Mouse (Mus musculus) left cerebral cortex, adult 18-20 months (tissue): Measurements from ENCODE around the gene Efhb. TPM values are rescaled to one million over a fixed set of nuclear protein-coding genes. Genes with fewer than 3 reads are reported as not detected.

Source experiments
- DNase-seq, 2 experiments: peaks; one replicate each; pipeline ENCODE4 v3.0.0; 2021 to 2022; ENCODE audit warnings: low spot score in 2 of 2, mixed read lengths in 1 of 2
- long read RNA-seq, 2 experiments: library from polyadenylated mRNA; stranded (forward); transcript quantifications; one replicate each; pipeline ENCODE4 v2.0.0; 2021
- total RNA-seq, 2 experiments: library from RNA; stranded (reverse); gene quantifications; 2 replicates each; pipeline ENCODE4 v1.2.3; 2021

The Efhb gene
- not detected for total RNA-seq
- long read RNA-seq, experiment 1: 0 reads
- long read RNA-seq, experiment 2: 0 reads

DNA sequence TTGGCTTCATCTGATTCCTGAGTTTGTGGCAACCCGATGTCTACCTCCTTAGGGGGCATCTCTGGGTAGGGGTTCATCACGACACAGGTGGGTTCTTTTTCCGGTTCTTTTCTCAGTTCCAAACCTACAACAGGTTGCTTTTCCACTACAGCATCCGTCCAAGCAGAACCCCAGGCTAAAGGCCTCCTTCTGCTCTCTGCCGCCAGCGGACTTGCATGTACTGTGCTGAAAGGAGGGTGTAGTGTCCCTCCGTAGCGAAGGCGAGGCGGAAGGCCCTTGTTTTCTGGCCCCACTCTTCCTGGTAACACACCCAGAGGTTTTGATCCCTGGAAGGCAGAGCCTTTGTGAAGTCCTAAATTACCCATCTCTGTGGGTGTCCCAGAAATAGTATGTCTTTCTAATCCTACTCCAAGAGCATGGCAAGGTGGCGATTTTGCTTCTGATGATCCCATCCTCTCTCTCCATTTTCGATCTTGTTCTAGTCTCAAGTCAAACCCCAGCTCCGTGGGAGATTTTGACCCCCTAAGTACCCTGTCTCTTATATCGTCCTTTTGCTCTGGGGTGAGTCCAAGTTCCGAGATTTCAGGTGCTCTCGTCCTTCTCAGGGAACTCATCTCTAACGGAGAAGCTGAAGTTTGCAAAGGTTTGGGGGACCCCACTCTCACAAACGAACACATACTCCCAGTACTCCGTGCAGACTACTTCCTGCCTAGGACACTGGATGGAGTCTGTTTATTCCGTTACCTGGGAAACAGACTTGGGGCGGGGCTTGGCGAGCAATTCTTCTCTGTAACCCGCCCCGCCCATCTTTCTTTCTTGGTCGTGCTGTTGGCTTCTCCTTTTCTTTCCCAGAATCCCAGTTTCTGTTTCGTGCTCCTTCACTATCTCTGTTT lies at the start of gene Efhb:
Gene Efhb, minus strand, starts transcription at position 719 of the 893 bp plus-strand sequence.
- DNase-seq: peak; percentile 46 to 56

DNA sequence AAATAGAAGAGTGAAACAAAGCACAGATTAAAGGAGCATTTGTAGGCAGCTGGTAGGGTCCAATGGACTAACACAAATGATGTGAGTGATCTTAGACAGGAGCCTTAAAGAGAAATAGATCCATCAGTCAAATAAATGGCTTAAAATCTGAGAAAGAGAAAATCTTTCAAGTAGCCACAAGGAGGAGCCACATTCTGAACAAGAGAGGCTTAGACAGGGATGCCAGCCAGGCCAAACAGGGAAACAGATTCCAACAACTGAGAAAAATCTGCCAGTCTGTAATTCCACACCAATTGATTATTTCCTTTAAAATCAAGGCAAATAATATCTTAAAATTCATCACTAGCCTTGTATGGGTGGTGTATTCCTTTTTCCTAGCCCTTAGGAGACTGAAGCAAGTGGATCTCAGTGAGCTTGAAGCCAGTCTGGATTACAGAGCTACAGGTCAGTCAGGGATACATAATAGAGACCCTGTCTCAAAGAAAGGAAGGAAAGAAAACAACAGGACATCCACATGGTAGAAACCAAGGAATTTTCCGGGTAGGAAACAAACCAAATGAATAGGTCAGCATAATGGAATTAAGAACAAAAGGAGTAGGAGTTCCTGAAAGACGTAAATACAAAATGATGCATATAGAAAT lies 49.3 kb upstream of the Efhb start:
- peak in 1 of 2 experiments; percentile 3 for DNase-seq

DNA sequence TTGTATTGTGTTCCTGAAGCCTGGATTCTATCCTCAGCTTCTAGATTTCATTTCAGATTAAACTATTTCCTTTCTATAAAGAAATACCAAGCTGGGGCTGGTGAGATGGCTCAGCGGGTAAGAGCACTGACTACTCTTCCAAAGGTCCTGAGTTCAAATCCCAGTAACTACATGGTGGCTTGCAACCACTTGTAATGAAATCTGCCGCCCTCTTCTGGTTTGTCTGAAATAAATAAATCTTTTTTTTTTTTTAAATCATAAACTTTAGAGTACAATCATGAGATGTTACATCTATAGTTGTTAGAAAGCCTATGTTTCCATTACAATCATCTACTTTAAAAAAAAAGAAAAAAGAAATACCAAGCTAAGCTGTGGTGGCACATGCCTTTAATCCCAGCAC lies 39.8 kb upstream of the Efhb start:
- no peak for DNase-seq

DNA sequence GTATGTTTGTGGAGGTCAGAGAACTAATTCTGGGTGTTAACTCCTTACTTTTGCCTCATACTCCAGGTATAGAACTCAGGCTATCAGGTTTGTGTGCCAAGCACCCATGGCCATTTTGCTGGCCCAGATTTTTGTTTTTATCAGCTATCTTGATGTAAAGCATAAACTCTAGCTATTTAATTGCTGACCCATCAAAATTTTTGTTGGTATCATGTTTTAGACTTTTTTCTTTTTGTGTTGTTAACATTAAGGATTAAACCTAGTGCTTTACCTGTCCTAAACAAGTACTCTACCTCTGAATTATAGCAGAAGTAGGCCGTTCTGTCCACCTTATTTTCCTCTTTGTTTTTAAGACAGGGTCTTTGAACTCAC lies 25.9 kb upstream of the Efhb start:
- DNase-seq: no peak

DNA sequence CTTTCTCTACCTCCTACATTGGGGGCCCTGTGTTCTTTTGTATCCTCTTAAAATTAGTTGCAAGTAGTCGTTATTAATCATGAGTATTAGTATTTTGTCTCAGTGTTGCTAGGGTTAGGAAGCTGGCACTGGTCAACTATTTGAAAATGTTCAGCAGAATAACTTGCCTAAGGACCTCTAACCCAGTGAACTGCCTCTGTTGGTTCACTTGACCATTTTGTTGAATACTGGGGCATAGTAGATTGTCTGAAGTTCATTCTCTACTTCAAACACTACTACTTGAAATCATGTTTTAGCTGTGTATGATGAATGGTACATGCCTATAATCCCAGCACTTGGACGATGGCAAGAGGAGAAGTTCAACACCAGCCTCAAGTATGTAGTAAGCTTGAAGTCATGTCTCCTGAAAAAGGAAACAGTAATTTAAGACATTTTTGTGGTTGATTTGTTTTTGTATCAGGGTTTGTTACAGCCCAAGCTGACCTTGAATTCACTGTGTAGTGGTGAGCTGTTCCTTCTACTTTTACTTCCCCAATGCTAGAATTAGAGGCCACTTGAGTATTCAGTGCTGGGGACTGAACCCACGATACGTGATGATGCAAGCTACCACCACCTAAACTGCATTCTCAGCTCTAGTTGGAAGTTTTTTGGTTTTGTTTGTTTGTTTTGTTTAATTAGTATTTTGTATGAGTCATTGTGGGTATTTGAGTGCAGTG lies 25.3 kb upstream of the Efhb start:
- DNase-seq: no peak

DNA sequence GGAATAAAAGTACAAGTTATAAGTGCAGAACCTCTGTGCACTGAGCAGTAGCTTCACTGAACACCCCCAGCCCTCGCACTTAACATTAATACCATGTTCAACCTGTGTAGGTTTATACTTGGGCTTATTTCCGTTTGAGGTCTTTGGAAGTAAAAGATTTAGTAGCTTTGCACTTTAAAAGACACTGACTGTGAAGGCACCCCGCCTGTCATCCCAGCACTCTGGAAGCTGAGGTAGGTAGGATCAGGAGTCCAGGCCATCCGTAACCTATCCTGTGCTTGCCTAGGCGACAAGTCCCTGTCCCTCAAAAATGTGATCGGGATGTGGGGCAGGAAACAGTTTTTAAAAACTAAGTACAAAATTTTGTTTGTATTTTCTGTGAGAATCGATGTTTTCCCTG lies 17.3 kb upstream of the Efhb start:
- no peak for DNase-seq

DNA sequence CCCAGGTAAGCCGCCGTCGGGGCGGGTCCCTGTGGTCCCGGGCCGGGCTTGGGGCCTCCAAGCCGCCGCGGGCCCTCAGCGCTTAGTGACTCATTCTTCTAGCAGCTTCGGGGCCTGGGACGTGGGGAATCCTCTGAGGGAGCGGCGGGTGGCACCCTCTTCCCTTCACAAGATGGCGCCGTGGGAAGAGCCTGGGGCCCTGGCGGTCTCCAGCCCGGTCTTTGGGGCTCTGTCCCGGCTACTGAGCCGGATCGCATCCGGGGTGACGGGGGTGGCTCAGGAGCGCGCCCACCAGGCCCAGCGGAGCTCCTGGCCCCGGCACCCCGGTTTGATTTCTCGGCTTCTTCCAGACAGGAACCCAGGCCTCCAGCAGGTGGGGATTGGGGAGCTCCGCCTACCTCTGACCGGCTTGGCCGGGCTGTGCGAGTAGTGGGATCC lies 16.5 kb upstream of the Efhb start:
- peak; percentile 48 to 58 for DNase-seq

DNA sequence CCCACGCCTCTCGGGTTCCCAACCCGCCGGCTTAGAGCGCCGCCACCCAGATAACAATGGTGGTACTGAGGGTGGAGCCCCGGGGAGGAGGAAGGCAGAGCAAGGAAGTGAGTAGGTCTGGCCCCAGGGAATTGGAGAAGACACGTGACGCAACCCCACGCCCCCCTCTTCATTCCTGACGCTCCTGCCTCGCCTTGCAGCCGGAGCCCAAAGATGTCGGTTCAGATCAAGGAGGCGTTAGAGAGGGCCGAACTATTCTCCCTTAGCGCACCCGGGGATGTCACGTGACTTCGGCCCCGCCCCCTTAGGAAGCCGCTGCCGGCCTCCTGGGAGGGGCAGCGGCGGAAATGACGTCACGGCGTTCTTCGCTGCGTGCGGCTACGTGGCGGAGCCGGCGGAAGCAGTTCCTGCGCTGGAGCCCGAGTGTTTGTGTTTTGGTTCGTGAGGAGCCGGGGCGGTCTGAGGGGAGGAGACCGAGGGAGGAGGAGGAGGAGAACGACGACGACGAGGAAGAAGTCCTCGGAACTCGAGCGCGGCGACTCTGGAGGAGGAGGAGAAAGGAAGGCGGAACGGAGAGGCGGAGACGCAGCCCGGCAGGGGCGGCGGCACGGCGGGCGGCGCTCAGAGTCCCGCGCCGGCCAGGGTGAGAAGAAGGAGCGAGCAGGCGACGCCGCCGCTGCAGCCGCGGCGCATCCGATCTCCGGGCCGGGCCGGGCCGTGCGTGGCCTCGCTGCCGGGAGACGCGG lies 15.9 kb upstream of the Efhb start, which contains the start of gene Rab5a:
Gene Rab5a, plus strand, starts transcription at position 377 of the 746 bp plus-strand sequence.
- peak; percentile 100 for DNase-seq

DNA sequence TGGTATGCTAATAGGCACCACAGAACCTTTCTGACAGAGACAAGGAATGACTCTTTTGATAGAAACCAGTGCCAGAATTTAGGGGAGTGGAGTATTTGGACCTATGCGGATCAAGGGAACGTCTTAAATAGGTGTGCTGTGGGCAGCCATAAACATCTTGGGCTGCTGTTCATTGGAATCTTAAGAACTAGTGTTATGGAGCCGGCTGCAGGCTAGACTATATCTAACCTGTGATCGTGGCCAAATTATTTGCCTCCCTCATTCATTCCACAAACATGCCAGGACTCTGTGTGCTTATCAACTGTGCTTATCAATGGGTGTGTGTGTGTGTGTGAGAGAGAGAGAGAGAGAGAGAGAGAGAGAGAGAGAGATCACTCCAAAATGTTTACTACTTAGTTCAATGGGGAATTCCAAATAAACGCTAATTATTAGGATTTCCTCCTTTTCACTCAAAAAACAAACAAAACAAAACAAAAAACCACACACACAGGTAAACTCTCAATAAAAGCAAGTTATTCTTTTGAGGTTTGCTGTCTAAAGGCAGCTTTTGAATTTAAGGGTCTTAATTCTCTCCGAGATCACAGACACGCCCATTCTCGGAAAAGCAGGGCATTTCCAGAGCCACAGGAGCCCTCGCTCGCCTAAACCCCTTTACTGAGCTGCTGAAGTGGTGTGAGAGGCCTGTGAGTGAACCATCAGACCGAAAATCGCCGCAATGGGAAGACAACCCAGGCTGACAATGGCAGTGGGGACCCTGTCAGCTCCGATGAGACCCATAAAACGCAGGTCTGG lies 15.1 kb upstream of the Efhb start:
- DNase-seq: no peak

DNA sequence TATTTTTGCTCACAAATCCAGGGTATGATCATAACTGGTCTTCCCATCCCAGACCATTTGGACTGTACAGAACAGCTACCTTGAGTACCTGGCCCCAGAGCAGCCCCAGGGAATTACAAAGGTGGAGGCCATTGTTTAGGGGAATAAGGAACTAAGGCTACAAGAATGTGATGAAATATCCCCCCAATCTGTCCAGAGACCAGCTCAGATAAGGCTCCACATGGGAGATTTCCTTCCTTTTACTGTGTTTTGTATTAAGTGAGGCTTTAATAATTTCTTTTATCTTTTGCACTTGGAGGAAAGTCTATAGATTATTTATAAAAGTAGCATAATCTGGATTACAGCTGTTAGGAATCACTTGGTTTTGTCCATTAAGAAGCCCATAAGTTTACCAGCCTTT lies 5.6 kb upstream of the Efhb start:
- DNase-seq: no peak

DNA sequence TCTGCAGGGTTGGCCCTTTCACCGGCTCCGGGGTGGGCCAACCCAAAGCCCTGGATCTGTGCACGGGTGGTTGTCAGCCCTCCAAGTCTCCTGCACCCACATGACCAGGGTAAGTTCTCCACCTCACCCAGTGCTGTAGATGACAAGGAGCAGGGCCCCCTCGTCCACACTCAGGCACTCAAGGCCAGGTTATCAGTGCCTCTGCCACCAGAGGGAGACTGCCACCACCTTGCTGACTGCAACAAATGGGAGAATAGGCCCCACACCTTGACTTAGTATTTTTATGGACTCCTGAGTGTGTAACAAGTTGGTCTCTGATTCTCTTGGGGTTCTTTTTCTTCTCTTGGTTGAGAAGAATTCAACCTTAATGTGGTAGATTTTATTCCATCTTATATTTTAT lies 2.4 kb upstream of the Efhb start:
- DNase-seq: no peak

DNA sequence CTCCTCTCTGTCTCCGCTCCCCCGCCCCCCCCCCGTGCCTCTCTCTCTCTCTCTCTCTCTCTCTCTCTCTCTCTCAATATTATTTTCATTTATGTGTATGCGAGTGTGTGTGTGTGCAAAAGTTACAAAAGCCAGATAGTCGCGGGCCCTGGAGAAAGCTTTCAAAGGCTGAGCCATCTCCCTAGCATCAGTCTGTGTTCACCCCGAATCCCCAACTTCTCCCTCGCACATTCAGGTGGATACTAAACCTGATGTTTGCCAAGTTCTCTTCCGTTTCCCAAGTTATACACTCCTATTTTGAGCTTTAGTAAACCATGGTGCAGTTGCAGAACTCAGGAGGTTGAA lies 347 bp upstream of the Efhb start:
- DNase-seq: no peak

DNA sequence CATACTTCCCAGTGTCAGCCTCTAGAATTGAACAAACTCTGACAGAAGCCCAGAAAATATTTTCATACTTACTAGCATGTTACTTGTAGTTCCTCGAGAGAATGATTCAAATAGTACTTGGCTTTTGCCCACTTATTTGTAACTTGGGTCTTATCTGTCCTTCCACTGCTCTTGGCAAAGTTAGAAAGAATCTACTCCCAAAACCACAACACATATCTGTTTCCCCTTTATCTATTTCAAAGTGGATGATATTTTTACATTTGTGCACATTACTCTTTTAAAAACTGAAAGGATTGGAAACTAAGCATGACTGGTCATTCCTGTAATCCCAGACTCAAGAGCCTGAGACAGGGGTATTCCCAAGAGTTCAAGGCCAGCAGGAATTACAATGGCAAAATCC lies 6.4 kb downstream of the Efhb start:
- no peak for DNase-seq

DNA sequence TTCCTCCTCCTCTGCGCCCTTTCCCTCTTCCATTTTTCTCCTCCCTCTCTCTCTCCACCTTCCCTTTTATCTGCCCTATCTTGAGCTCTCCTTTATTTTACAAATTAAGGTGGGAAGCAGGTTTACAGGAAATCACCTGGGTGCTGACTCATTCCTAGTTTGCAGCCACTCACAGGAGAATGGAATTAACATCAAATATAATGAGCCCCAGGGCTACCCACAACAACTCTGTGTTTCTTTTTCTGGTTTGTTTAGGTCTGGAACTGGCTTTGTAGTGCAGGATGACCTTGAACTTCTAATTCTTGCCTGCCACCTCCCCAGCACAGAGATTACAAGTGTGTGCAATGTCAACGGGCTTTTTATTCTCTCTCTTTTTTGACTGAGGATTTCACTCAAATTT lies 7.0 kb downstream of the Efhb start:
- no peak for DNase-seq

DNA sequence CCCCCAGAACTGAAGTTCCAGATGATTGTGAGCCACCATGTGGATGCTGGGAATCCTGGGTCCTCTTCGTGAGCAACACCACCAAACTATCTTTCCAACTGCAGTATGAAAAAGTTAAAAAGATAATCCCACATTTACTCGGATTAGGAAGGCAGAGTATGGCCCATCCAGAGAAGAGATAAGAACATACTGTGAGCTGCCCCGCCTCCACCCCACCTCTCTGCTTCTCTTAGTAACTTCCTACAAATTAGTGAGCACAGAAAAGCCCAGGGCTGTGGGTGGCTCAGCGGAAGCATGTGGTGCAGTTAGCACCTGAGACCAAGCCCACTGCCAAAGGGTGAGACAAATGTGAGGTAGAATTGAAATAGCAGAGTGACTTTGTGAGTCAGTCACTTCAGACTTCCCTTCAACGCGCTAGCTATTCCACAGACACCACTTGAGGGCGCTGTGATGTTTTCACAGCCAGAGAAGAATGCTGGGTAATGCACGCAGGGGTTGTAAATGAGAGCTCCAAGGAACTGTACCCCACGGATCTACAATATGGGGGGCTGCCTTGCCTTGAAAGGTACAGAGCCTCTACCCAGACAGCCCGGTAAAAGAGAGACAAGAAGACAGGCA lies 60.3 kb downstream of the Efhb start:
- peak; percentile 37 to 58 for DNase-seq

DNA sequence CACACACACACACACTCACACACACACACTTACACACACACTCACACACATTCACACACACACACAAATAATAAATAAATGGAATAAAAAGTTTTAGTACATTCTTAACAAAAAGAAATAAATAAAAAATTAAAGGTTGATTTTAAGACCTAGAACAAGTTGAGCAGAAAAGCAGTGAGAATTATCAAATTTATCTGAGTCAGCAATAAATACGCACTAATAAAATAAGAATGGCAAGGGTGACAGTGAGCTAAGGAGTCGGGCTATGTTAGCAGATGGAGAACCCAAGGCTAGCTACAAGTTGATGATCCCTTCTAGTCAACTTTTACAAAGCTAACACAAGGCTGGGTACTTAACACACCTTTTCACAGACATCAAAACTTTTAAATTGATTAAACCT lies 69.9 kb downstream of the Efhb start:
- no peak for DNase-seq

DNA sequence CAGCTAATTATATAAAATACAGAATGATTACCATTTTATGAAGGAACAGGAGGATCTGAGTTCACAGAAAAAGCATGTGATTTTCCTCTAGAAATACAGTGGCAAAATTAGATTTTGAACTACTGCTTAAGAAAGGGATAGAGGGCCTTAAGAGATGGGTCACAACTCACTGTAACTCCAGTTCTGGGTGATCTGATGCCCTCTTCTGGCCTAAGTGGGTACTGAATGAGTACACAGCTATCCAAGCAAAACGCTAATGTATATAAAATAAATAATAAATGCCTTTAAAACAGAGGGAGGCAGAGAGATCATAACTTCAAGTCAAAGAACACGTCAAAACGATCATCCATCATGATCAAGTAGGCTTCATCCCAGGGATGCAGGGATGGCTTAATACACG lies 73.6 kb downstream of the Efhb start:
- DNase-seq: peak; percentile 33 to 68

DNA sequence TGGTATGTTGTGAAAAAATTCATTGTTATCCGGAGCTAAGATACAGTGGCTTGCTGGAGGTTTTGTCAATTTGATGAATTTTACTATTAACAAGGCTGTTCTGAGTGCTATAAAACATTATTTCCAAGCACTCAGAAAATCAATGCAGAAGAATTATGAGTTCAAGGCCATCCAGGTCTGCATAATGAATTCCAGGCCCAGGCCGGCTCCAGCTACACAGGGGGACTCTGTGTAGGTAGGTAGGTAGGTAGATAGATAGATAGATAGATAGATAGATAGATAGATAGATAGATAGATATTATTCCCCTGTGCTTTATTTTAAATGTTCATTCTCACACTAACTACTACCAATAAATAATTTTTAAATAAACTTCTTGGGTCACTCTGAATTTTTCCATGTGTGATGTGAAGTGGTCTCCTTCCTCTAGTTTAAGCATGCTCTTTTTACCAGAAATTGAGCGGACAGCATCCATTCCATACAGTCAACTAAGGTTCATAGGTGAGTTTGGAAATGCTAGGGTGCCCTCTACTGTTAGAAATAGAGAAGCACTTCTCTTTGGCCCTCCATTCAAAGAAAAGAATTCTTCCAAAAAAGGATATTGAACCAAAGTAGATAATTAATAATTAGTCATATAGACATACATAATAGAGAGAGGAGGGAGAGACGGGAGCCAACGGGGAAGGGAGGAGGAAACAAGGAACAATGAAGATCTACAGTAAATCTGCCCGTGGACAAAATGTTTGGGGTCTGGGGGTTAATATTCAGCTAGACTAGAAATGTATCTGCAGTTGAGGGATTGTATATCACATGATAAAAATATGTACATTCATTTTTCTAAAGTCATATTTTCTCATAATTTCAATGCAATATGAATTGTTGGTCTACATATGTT lies 75.3 kb downstream of the Efhb start:
- DNase-seq: no peak

DNA sequence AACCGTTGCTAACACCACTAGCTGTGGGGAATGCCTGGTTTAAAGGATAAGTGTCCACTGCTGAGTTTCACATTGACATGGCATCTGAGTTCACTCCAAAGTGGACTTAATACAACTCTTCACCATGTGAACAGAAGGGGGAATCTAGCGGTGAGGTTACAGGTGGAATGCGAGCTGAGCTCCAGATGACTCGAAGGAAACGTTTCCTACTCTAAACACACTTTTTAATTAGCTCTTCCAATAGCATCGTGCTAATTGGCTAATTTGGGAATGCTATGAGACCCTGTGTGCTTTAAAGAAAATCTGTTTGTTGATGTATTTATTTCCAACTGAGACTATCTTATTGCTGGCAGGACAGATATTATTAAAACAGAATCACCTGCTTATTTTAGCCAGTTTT lies 76.3 kb downstream of the Efhb start:
- no peak for DNase-seq
